Mouse (Mus musculus): Measurements from ENCODE around the gene 1110051M20Rik.

1110051M20Rik gene

DNA sequence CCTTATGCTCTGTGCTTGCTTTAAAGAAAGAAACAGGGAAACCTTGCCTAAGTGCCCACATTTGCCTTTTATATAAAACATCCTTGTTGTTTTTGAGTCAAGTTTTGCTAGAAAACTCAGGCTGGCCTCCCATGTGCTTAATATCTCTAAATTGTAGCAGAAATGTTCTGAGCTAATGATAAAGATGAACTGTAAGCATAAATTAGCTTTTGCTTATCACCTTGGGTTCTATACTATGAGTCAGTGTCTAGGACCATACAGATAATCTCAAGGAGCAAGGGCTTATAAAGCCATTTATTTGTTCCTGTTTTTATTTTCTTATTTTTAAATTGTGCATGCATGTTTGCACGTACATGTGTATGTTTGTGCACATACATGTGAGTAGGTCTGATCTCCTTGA is 98.9 kb downstream of the 1110051M20Rik start:
- no peak for DNase-seq (ENCODE audit: low spot score)

DNA sequence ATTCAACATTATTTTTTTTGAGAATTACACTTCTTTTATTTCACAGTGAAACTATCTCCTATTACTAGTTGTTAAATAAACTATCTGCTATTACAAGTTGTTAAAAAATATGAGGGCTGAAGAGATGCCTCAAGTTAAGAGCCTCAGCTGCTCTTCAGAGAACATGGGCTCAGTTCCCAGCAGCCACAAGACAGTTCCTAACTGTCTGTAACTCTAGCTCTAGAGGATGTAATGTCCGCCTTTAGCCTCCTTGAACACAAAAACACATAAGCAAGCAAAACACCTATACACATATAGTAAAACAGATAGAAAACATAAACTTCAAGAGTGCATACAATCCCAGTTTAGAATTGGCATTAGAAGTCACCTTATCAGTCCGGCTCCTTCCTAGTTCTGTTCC is 104.9 kb downstream of the 1110051M20Rik start:
- DNase-seq (ENCODE audit: low spot score) = no peak

DNA sequence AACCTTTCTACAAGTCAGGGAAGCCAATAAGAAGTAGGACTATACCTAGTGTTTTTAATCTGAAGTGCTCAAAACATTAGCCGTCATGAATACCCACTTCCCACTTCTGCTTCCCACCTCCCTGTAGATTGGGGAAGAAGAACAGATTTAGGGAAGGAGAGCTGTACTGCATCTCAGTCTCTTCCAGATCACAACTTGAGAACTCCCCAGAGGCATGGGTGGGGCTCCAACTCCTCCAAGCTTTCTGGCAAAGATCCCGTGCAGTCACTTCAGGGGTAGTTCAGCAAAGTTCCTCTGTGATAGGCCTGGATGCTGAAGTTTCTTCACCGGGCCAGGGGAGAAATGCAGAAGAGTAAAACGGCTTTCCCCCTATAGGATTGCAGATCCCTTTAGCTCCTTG is 109.4 kb downstream of the 1110051M20Rik start:
- DNase-seq (ENCODE audit: low spot score) = no peak

DNA sequence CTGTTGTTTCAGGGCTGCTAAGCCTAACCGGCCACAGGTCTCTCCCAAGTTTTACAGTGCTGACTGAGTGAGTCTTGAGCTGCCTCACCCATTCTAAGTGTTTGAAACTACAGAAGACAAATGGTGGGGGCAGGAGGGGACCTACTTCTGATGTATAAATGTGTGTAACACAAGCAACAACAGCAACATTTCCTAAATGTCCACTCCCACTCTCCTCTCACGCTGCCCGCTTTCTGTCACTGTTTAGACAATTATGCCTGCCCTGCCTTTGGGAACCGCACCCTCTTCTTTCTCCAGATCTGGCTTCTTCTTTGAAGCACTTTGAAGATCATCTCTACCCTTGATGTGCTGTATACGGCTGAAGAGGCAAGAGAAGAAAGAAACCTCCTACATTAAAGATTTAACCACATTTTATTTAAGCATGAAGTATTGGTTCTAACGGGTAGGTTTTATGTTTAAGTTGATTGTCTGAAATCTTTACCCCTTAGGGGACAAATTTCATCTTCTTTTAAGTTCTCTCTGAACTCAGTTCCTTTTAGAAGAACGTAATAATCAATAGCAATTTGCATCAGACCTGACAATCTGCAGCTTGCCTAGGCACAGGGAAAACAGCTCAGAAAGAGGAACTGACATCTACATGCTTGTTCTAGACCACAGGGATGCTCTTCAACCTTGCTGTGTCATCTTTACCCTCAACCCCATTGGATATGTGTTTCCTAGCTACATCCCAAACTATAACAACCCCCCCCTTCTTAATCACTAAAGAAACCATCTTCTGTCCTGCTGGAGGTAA is 113.3 kb downstream of the 1110051M20Rik start:
- no peak for DNase-seq (ENCODE audit: low spot score)

DNA sequence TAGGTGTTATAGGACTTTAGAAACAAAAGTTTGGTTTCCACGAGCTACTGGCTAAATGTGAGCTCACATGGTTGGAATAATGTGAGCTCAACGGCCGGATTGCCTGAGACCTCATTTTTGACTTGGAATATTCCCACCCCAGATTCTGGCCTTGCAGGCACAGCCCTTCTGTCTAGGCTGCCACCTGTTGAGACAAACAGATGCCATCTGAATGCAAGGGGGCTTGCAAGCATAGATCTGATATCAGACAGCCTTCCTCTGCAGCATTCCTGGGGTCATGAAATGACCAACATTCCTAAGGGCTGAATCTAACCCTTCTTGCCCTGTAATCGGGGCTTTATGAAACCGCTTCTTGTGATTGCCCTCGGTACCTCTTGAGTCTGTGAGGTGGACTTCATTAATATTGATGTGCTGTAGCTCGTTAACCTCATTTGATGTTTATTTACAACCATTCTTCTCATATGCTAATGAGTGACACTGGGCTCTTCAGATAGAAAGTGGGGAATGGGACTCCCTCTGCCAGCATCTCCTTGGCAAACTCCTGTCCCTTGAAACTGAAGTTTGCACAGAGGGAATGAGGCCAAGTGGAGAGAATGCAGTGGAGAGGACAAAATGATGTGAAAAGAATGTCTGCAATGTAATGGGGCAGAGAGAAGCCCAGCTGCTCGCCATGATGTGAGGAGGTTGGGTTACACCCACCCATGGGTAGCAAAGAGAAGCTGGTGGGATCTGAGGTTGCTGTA is 114.3 kb downstream of the 1110051M20Rik start:
- DNase-seq (ENCODE audit: low spot score) = no peak

DNA sequence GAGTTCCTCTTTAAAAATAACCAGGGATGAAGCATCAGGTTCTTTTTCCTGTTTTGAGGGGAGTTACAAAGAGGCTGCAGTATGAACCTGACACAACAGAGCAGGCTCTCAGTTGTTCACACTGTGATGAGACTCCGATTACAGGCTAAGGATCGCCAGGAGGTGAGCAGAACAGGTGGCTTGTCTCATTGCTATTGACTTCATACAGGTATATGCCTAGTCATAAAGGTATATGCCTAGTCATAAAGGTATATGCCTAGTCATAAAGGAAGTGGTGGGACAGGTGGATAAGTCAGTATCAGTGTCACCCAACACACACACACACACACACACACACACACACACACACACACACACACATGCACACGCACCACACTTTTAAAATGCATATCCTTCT is 115.8 kb downstream of the 1110051M20Rik start:
- DNase-seq (ENCODE audit: low spot score) = no peak

DNA sequence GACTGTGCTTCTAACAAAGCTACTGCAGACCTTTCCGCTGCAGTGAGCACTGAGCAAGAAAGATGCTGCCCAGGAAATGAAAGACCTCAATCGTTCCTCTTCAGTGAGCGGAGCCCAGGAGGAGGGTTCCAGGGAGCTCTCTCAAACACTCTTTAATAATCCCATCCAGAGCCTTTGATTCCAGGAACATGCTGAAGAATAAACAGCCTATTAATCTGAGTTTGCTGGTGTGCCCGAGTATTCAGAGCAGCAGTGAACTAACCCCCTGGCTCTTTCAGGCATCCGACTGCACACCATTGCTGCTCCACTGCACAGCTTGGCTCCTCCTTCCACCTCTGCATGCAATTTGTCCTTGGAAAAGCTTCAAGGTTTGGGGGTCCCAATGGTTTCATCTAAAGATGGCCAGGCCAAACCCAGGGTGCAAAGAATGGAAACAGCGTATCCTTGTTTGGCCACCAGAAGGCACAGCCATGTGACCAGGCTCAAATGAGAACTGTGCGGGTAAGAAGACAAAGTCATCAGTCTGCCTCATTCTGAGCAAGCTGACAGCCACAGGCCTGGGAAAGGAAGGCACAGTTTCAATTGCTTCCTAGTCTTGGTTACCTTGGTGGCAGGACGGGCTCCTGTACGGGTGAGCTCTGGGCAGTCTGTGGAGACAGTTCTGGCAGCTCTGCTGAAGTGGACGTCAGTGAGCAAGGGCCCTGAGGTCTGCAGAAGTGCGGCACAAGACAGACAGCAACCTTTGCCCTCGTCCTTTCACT is 116.4 kb downstream of the 1110051M20Rik start:
- DNase-seq (ENCODE audit: low spot score) = no peak

DNA sequence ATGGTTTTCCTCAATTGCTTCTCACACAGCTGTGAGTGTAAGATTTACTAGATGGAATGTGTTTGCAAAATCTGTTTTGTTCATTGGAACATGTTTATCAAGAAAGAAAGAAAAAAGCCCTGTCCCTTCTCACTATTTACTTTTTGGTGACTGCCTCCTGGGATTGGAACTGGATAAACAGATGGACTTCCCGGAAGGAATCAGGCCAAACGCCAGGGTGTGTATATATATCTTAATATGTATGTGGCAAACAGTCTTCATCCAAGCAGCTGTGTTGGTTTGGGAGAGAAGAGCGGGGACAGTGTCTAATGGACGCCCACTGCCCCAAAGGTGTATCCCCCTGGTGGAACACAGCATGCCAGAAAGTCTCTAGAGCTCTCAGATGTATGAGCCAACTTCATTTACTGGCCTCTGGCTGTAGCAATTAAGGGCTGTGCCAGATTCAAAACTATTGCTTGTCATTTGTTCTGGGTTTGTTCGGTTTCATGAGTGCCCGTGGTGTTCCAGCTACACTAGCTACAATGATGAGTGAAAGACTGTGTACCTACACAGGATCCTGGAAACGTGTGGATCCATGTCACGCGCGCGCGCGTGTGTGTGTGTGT is 117.7 kb downstream of the 1110051M20Rik start:
- DNase-seq (ENCODE audit: low spot score) = no peak

DNA sequence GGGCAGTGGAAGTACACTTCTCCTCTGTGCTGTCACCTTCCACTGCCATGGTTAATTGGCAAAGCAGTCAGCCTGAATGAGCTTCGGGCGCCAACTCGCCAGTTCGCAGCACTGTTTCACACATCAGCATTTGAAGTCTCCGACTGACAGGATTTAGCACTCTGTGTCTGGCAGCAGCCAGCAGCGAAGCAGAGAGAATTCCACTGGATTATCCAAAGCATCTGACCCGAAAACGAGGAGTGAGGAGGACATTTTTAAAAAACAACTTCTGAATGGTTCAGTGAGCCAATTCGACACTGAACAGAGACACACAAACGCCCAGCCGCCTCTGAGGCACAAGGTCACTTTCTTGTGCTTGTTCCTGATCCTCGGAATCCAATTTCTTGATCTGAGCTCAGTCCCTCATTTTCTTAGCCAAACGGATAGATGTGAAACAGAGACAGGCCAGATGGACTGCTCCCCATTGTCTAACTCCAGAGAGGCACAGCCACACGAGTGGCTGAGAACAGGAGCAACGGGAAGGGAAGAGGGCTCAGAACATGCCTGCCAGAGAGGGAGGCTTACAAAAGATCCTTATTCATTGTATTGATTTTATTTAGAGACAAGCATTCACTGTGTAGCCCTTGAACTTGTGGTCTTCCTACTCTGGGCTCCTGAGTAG is 119.6 kb downstream of the 1110051M20Rik start:
- no peak for DNase-seq (ENCODE audit: low spot score)

DNA sequence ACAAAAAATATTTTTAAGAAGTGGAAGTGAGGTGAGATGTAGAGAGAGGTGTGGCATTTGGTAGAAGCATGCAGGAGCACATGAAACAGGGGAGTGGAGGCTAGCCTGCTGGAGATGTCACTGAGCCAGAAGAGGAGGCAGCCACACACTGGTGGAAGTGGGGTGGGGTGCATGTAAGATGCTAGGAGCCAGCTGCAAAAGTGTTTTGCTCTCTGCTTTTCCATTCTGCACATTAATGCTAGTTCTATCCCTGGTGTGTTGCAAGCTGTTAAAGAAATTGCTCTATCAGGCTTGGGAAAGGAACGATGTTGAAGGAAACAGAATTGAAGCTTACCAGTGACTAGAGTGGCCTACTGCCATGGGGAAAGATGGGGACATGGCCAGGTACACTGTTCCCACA is 120.2 kb downstream of the 1110051M20Rik start:
- DNase-seq (ENCODE audit: low spot score) = no peak

DNA sequence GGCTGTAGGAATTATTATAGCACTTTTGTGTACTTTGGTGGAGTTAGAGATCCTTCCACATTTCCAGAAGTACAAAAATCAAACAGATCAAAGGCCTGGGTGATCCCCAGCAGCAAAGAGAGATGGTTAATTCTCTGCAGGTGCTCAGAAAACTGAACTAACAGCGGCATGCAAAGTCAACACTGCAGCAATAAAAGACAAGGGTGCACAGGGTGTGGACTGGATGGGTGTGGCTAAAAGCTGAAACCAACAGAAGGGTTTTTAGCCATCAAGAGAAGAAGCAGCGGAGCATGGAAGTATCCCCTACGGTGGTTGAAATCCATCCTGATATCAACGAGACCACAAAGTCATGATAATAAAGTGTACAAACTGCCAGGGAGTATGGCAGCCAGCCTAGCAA is 122.0 kb downstream of the 1110051M20Rik start:
- DNase-seq (ENCODE audit: low spot score) = no peak

DNA sequence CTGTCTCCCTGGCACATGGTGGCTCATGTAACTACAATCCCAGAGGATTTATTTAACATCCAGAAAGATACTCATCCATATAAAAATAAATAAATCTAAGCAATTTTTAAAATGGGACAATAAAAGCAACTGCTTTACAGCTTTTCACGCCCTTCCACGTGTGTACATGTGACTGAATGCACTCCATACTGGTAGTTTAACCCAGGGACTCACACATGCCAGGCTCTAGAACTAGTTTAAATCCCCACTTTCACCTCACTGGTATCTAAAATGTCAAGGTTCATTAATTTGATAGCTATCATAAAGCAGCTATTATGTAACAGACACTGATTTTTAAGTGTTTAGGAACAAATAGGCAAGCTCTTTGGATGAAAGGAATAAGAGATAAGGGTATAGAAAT is 122.6 kb downstream of the 1110051M20Rik start:
- no peak for DNase-seq (ENCODE audit: low spot score)

DNA sequence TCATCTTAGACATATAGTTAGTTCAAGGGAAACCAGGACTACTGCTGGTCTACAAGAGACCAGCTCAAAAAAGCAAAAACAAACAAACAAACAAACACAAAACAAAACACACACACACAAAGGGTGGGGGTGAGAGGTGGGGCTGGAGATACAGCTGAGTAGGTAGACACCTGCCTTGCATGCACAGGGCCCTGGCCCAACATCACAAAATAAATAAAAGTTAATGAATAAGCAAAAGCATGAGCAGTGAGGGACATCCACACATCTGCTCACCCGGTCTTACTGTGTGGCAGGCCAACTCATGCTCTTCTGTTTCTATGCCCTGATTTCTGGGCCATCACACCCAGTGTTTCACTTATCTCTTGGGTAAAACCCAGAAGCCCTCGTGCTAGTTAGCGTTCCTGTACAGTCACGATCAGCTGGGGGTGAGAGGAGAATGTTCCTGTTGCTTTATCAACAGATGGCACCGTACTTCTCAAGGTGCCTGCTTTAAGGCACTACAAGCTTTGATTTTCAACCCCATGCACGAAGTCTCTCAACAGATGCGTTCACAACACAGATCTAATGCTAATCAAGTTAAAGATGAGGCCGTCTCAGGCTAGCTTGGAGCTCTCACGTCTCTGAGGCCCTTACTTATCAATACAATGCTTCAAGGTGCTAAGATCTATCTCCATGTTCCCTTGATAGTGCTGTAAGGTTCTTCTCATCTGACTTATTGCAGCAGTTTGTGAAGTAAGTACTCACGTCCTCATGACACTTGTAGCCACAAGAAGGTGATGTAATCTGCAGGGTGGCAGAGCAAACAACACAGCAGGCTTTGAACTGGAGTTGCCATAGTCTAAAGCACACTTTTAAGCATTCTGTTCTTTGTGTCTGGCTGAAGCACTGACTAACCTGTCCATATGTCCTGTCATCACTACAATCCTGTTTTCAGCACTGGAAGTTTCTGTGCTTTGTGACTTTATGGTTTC is 123.7 kb downstream of the 1110051M20Rik start:
- no peak for DNase-seq (ENCODE audit: low spot score)

DNA sequence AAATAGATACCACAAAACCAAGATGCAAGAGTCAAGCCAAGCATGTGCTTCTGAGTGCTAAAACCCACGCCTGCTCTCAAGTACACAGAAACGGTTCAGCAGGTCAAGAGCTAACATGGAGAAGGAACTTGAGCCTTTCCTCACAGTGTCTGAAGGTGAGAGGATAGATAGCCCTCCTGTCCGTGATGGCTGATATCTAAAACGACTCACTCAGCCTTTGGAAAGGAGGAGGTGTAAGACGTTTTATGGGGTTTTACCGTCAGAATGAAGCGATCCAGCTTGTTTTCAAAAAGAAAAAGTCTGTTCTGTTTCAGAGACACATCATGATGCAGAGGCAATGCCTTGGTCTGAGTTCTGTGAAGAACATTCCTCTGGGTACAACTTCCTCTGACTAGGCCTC is 130.3 kb downstream of the 1110051M20Rik start:
- DNase-seq (ENCODE audit: low spot score) = no peak

DNA sequence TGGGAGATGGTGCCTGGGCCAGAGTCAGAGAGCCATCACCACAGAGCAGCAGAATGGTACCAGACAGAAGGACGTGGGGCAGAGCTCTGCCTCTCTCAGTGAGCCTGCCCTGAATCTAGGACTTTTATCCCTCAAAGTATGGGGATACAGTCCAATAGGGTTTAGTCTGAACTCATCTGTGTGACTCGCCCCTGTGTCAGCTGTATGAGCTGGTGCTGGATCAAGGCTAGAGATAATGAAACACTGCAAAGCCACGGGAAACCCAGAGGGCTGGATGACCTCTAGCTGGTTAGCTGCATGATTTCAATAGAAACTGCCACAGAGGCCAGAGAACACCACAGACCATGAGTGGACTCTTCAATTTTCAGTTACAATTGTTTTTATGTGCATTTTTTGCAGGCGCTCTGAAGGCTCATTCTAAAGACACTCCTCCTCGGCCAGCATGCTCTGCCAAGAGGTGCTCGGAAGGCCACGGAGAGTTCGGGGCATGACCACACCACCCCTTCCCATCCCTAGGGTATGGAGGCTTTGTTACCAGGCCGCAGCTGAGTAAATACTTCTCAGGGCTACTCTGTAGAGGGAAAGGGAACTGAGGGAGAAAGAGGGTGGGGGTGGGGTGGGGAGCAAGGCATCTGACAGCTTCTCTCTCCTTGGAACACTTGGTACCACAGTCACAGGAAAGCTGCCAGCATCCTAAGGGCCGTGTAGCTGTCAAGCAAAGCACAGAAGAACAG is 131.8 kb downstream of the 1110051M20Rik start:
- DNase-seq (ENCODE audit: low spot score) = no peak

DNA sequence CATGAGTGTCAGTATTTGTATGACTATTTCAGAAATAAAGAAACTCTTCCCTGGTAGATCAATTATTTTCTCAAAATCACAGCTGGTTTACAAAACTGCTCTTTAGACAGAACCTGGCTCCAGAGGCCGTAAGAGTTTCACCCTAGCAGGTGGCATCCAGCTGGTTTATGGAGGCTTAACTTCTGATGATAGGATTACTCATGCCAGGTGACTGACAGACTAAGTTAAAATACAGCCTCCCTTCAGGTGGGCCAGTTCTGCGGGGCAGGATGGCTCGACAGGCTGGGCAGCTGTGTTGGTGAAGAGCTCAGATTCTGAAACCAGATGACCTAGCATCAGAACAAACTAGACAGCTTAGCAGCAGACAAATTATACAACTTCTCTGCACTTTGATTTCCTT is 135.0 kb downstream of the 1110051M20Rik start:
- DNase-seq (ENCODE audit: low spot score) = no peak

DNA sequence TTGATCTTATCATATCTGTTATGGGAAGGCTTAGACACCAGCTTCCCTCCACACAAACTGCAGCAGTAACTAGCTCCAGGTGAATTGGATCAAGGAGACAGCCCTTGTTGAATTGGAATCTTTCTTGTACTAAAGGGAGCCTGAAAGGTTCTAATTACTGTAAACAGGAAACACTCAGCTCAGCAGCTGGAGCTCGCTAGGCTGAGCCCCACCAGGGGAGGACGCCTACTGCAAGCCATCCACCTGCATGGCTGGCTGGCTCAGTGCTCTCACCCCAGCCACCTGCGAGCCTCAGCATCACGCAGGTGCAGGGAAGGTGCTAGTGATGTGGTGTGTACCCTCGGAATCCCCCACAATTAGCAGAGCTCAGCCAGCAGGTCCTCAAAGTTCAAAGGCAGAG is 135.8 kb downstream of the 1110051M20Rik start:
- no peak for DNase-seq (ENCODE audit: low spot score)

DNA sequence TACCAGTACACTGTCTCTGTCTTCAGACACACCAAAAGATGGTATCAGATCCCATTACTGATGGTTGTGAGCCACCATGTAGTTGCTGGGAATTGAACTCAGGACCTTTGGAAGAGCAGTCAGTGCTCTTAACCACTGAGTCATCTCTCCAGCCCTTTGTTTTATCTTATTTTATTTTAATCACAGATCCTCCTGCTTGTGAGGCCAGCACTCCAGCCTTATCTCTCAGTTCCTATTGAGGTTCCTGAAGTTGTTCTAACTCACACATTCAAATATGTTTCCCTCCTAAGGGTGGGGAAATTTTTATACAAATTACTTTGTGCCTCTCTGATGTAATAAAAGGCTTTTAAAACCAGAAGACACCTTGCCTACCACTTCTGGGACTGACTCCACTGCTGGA is 137.9 kb downstream of the 1110051M20Rik start:
- no peak for DNase-seq (ENCODE audit: low spot score)

DNA sequence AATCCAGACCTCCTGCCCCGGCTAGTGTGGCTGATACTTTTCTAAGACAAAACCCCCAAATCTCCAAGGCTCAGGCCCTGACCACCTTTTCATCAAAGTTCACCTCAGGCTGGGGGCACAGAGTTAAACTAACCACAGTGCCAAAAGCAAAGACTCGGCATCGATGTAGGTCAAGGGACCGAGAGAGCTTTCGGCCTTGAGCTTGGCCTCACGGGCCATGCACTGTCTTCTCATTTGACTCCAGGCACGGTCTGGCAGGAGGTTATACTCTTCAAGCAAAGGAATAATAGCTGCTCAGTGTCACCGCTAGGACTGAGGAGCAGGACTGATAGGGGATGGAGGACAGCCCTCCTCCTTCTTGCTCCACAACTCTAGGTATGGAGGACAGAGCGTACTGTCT is 138.6 kb downstream of the 1110051M20Rik start:
- DNase-seq (ENCODE audit: low spot score) = no peak

DNA sequence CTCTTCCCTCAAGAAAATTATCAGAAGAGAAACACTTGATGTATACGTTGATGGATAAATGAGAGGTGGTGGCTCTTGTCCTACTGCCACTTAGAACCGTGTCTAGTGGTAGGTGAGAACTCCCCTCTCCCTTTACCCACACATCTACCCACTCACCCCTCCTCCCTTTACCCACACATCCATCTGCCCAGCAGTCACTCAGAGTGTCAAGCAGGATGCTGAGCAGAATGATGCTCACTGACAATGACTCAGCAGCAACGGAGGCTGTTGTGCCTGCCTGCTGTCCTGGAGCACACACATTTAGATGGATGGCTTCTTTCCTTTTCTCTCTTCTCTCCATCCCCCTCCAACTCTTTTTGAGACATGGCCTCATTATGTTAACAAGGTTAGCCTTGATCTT is 141.7 kb downstream of the 1110051M20Rik start:
- DNase-seq (ENCODE audit: low spot score) = no peak
